Mouse (Mus musculus) cerebellum, adult 2 months (tissue): ENCODE results near the gene Hist1h1d.

ENCODE experiments used
- CTCF ChIP-seq: fragments of 200-500 bp; IDR thresholded peaks from 2 replicates; pipeline ENCODE4 v1.5.1; 2011; ENCODE audit warnings: low read depth, mild to moderate bottlenecking, control low read depth, low read length, moderate library complexity, borderline replicate concordance; ENCODE audit not compliant: insufficient read depth
- POLR2A ChIP-seq: fragments of 200-500 bp; IDR thresholded peaks from 2 replicates; pipeline ENCODE4 v1.6.1; 2011; ENCODE audit warnings: low read length, control low read depth, borderline replicate concordance; ENCODE audit not compliant: insufficient read depth

GRCm38 (mm10) chr13:23586099-23586939 is 33.3 kb downstream of the Hist1h1d start:
- TF ChIP-seq CTCF (no peak), POLR2A (no peak)
